In genomic region chr17:67632676-67633339, GRCm38 (mm10) we compare ENCODE assay signal across 25 mouse cellular contexts. TPM values are rescaled to one million over a fixed set of nuclear protein-coding genes. Genes with fewer than 3 reads are reported as not detected.
DNase-seq lines count a peak whose midpoint lies in the region; ATAC-seq lines count a peak whose summit lies in the region.
"Had no signal": no experiment of that assay in that cellular context is flagged by ENCODE, and none has a peak within 500 bp of the region (broad histone marks: within the 10 kb centered on the region; RNA-seq: fewer than 3 reads in every experiment).

TSS of gene Lrrc30 (minus strand) at chr17:67632723.

- no peaks in the 10 kb centered on the region for H3K36me3 ChIP-seq in kidney, embryonic 16.5 days (ENCODE audit: insufficient read depth, low read length)
- no peaks in the 10 kb centered on the region for H3K36me3 ChIP-seq in embryonic facial prominence, embryonic 10.5 days (replicated peaks)
- no peaks in the 10 kb centered on the region for H3K36me3 ChIP-seq in embryonic facial prominence, embryonic 15.5 days
- H3K36me3 ChIP-seq in hindbrain, embryonic 14.5 days (replicated peaks; ENCODE audit: control insufficient read depth, insufficient read depth), result no peaks in the 10 kb centered on the region
- H3K36me3 ChIP-seq: liver, embryonic 12.5 days had no signal

- H3K27me3 ChIP-seq in kidney, embryonic 16.5 days (ENCODE audit: insufficient read depth, low read length), result no peaks in the 10 kb centered on the region
- no peaks in the 10 kb centered on the region for H3K27me3 ChIP-seq in embryonic facial prominence, embryonic 10.5 days (replicated peaks; ENCODE audit: low read depth, poor library complexity, severe bottlenecking)
- no peaks in the 10 kb centered on the region for H3K27me3 ChIP-seq in embryonic facial prominence, embryonic 15.5 days
- no peaks in the 10 kb centered on the region for H3K27me3 ChIP-seq in hindbrain, embryonic 14.5 days (ENCODE audit: control insufficient read depth, insufficient read depth, low read length)
- H3K27me3 ChIP-seq: liver, embryonic 12.5 days had no signal

- no peak within 1 kb of the TSS for H3K27ac ChIP-seq in kidney, embryonic 16.5 days (ENCODE audit: low read length)
- 0 out of 2 replicates have a peak within 1 kb of the TSS, but pooled peaks have one; percentile 21 for H3K27ac ChIP-seq in embryonic facial prominence, embryonic 10.5 days (replicated peaks)
- H3K27ac ChIP-seq in embryonic facial prominence, embryonic 15.5 days (replicated peaks), result no peak within 1 kb of the TSS
- H3K27ac ChIP-seq in hindbrain, embryonic 14.5 days, result no peak within 1 kb of the TSS
- H3K27ac ChIP-seq: layer of hippocampus, adult 2 months; liver, embryonic 12.5 days had no signal

- DNase-seq in kidney, postnatal 36 days, result no peak
- DNase-seq in embryonic facial prominence, embryonic 10.5 days (ENCODE audit: low spot score), result no peak
- DNase-seq in gastrocnemius, postnatal 36 days, result peak; percentile 48 to 62
- DNase-seq in hindbrain, embryonic 14.5 days (ENCODE audit: low spot score), result no peak
- no peak for DNase-seq in right cerebral cortex, postnatal 10 days (ENCODE audit: low spot score in 2 of 2)
- no peak for DNase-seq in layer of hippocampus, adult 9-11 months
- DNase-seq: B cell, adult 2 months; cerebellum, adult 8-10 months; heart, postnatal 10 days; kidney, adult 9 months; lung, embryonic 14.5 days; midbrain, embryonic 14.5 days; thymus, postnatal 25 days had no signal

- no peaks in the 10 kb centered on the region for H3K9me3 ChIP-seq in kidney, embryonic 16.5 days (ENCODE audit: low read length)
- H3K9me3 ChIP-seq in embryonic facial prominence, embryonic 10.5 days, result no peaks in the 10 kb centered on the region
- no peaks in the 10 kb centered on the region for H3K9me3 ChIP-seq in embryonic facial prominence, embryonic 15.5 days (replicated peaks)
- no peaks in the 10 kb centered on the region for H3K9me3 ChIP-seq in hindbrain, embryonic 14.5 days (ENCODE audit: control insufficient read depth, low read length)
- H3K9me3 ChIP-seq: liver, embryonic 12.5 days had no signal

- ATAC-seq in kidney, embryonic 16.5 days (ENCODE audit: low FRiP score, low TSS enrichment), result peak; percentile 62; the same call in 1 of the 2 replicates
- peak; percentile 66; the same call in 1 of the 2 replicates for ATAC-seq in embryonic facial prominence, embryonic 15.5 days (ENCODE audit: insufficient number of reproducible peaks, low FRiP score, low TSS enrichment, low read depth)
- ATAC-seq in hindbrain, embryonic 14.5 days (ENCODE audit: low FRiP score), result no peak
- ATAC-seq: inflammation-experienced regulatory T-cells, adult 6 months; liver, embryonic 12.5 days had no signal

- WGBS in kidney, embryonic 16.5 days, result 46% methylated on average over 13 of the region's 13 CpGs
- 67% methylated on average over 13 of the region's 13 CpGs for WGBS in embryonic facial prominence, embryonic 10.5 days
- WGBS in embryonic facial prominence, embryonic 15.5 days, result 56% methylated on average over 13 of the region's 13 CpGs
- WGBS in hindbrain, embryonic 14.5 days, result 85% methylated on average over 13 of the region's 13 CpGs

- peaks cover 6% of the 10 kb centered on the region for H3K4me1 ChIP-seq in kidney, embryonic 16.5 days (ENCODE audit: insufficient read depth, low read length)
- peaks cover 36% of the 10 kb centered on the region for H3K4me1 ChIP-seq in embryonic facial prominence, embryonic 10.5 days
- peaks cover 6% of the 10 kb centered on the region; the same call in 1 of the 2 replicates for H3K4me1 ChIP-seq in embryonic facial prominence, embryonic 15.5 days
- no peaks in the 10 kb centered on the region for H3K4me1 ChIP-seq in hindbrain, embryonic 14.5 days (replicated peaks; ENCODE audit: control insufficient read depth, insufficient read depth, low read length)
- H3K4me1 ChIP-seq: liver, embryonic 12.5 days had no signal

- H3K4me2 ChIP-seq in kidney, embryonic 16.5 days (replicated peaks; ENCODE audit: low read depth, low read length), result no peak within 1 kb of the TSS
- H3K4me2 ChIP-seq in embryonic facial prominence, embryonic 15.5 days (replicated peaks), result no peak within 1 kb of the TSS
- no peak within 1 kb of the TSS for H3K4me2 ChIP-seq in hindbrain, embryonic 14.5 days (replicated peaks)
- H3K4me2 ChIP-seq: heart, embryonic 11.5 days; liver, embryonic 12.5 days; lung, embryonic 14.5 days had no signal

- no peak within 1 kb of the TSS for H3K9ac ChIP-seq in kidney, embryonic 16.5 days (replicated peaks; ENCODE audit: low read length)
- no peak within 1 kb of the TSS for H3K9ac ChIP-seq in embryonic facial prominence, embryonic 15.5 days
- no peak within 1 kb of the TSS for H3K9ac ChIP-seq in hindbrain, embryonic 14.5 days
- H3K9ac ChIP-seq: liver, embryonic 12.5 days; lung, embryonic 14.5 days had no signal

- no peak within 1 kb of the TSS for H3K4me3 ChIP-seq in kidney, embryonic 16.5 days (ENCODE audit: low read length)
- no peak within 1 kb of the TSS for H3K4me3 ChIP-seq in embryonic facial prominence, embryonic 10.5 days
- no peak within 1 kb of the TSS for H3K4me3 ChIP-seq in embryonic facial prominence, embryonic 15.5 days (replicated peaks)
- no peak within 1 kb of the TSS for H3K4me3 ChIP-seq in hindbrain, embryonic 14.5 days (replicated peaks; ENCODE audit: low read length)
- H3K4me3 ChIP-seq: layer of hippocampus, adult 2 months; liver, embryonic 12.5 days had no signal

- intact Hi-C loops in gastrocnemius, postnatal 36 days (cut with DNase I), result no loop called here

RNA-seq across cellular contexts. Expression of gene Lrrc30, which starts in this region (rescaled TPM):
- not detected in 2 replicates for polyA plus RNA-seq in kidney, embryonic 16.5 days (2015; fragmentation: Nextera tagmentation; extraction: Ambion mirVana)
- 0.11 TPM in 1 of 2 replicates, not detected in the other for polyA plus RNA-seq in embryonic facial prominence, embryonic 10.5 days (2016; fragmentation: Nextera tagmentation; extraction: Ambion mirVana)
- polyA plus RNA-seq in embryonic facial prominence, embryonic 15.5 days (2015; fragmentation: Nextera tagmentation; extraction: Ambion mirVana), result 0.24 and 1.0 TPM in 2 replicates
- total RNA-seq in gastrocnemius, postnatal 36 days (2021), result 100 to 1,000 TPM in 1 of 2 experiments, 10 to 100 TPM in 1; 51.4 to 117 TPM
- not detected in 2 replicates for polyA plus RNA-seq in hindbrain, embryonic 14.5 days (2014; fragmentation: Nextera tagmentation; extraction: Ambion mirVana)
- total RNA-seq: common myeloid progenitor, adult 5-6 weeks; layer of hippocampus, adult 2 months; left cerebral cortex, adult 18-20 months; left cerebral cortex, postnatal 36 days; neutrophil, adult 5-6 weeks had no signal
- polyA plus RNA-seq: forebrain, embryonic 11.5 days; heart, embryonic 11.5 days; hindbrain, embryonic 11.5 days; inflammation-experienced regulatory T-cells, adult 6 months; liver, embryonic 12.5 days; lung, embryonic 14.5 days; midbrain, embryonic 14.5 days had no signal

Comparison
In these comparisons a context has a peak if more than half of its experiments do, and no peak if none do; other contexts are left out.
1. Peak in ATAC-seq in kidney, embryonic 16.5 days; RNA of the gene not detected or under 1 TPM.
2. DNase-seq: peak in gastrocnemius, postnatal 36 days (2 of 2); none in kidney, postnatal 36 days (0 of 2), embryonic facial prominence, embryonic 10.5 days (single experiment), hindbrain, embryonic 14.5 days (single experiment), right cerebral cortex, postnatal 10 days (0 of 2) and layer of hippocampus, adult 9-11 months (single experiment).